Mouse (Mus musculus): Measurements from ENCODE around the gene Cd3d. TPM values are rescaled to one million over a fixed set of nuclear protein-coding genes. Genes with fewer than 3 reads are reported as not detected.

The Cd3d gene
- polyA plus RNA-seq, 1 experiment from 2014 or later, result not detected

DNA sequence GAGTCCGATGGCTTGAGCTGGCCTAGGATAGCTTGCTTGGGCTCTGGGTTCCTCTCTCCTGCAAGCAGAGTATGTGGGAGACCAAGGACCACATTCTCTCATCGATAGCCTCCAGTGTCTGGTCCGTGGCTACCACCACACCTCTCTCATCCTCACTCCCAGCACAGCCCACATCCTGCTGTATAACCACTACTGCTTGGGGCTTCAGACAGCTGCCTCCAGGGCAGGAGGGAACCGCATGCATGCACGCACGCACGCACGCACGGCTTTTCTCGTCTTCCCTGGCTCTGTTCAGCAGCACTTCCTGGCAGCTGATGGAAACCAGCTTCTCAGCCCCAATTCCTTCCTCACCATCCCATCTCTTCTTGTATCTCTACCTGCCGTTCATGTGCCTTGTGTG lies 16.6 kb downstream of the Cd3d start:
- H3K4me3 ChIP-seq (ENCODE audit: low read depth, low read length), result no peak overlapping the region
- no peak overlapping the region for H3K27ac ChIP-seq (ENCODE audit: low read depth, low read length)
- H3K9me3 ChIP-seq (ENCODE audit: control insufficient read depth, low read length), result no peaks in the 10 kb centered on the region
- 81% methylated on average over 11 of the region's 11 CpGs for WGBS
- H3K9ac ChIP-seq (ENCODE audit: low read depth, low read length), result no peak overlapping the region
- H3K4me1 ChIP-seq (replicated peaks; ENCODE audit: control insufficient read depth, insufficient read depth, low read length), result no peaks in the 10 kb centered on the region
- no peaks in the 10 kb centered on the region for H3K36me3 ChIP-seq (ENCODE audit: control insufficient read depth, insufficient read depth, low read length)
- no peak overlapping the region for H3K4me2 ChIP-seq (replicated peaks; ENCODE audit: low read depth, low read length)
- ATAC-seq (ENCODE audit: low FRiP score) (no peak), DNase-seq (ENCODE audit: low spot score) (no peak)
- H3K27me3 ChIP-seq (ENCODE audit: control insufficient read depth, insufficient read depth, low read length), result no peaks in the 10 kb centered on the region

- DNase-seq (ENCODE audit: low spot score), result no peak
- no peaks in the 10 kb centered on the region for H3K36me3 ChIP-seq (ENCODE audit: control insufficient read depth, insufficient read depth, low read length)
- no peaks in the 10 kb centered on the region for H3K27me3 ChIP-seq (ENCODE audit: control insufficient read depth, insufficient read depth, low read length)
- no peak for ATAC-seq (ENCODE audit: low FRiP score)
- no peak overlapping the region for H3K9ac ChIP-seq (ENCODE audit: low read depth, low read length)
- H3K4me2 ChIP-seq (replicated peaks; ENCODE audit: low read depth, low read length), result no peak overlapping the region
- no peaks in the 10 kb centered on the region for H3K4me1 ChIP-seq (replicated peaks; ENCODE audit: control insufficient read depth, insufficient read depth, low read length)
- 66% methylated on average over 6 of the region's 6 CpGs for WGBS
- H3K9me3 ChIP-seq (ENCODE audit: control insufficient read depth, low read length), result no peaks in the 10 kb centered on the region
- H3K27ac ChIP-seq (ENCODE audit: low read depth, low read length), result no peak overlapping the region
- no peak overlapping the region for H3K4me3 ChIP-seq (ENCODE audit: low read depth, low read length)
These were observed 17.6 kb downstream of the Cd3d start for GRCm38 (mm10) chr9:44999171-44999570.

DNA sequence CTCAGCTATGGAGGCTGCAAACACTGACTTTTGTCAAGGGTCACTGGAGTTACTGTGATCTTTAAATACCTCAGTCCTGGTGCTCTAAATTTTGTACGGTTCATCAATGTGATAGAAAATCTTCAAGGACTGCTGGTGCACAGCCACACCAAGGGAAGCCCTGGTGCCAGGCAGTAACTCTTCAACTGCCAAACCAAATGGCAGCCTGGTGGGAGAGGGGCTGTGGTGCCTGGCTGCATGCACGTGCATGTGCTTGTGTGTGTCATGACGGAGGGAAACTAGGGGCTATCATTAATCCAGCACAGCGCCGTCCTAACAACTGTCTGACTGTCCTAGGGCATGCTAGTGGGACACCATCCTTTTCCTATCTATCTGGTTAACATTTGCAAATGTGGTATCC lies 18.2 kb downstream of the Cd3d start:
- Histone ChIP-seq H3K4me2 (replicated peaks; ENCODE audit: low read depth, low read length) (no peak overlapping the region), H3K27me3 (ENCODE audit: control insufficient read depth, insufficient read depth, low read length) (no peaks in the 10 kb centered on the region), H3K27ac (ENCODE audit: low read depth, low read length) (no peak overlapping the region), H3K9ac (ENCODE audit: low read depth, low read length) (no peak overlapping the region), H3K36me3 (ENCODE audit: control insufficient read depth, insufficient read depth, low read length) (no peaks in the 10 kb centered on the region), H3K9me3 (ENCODE audit: control insufficient read depth, low read length) (no peaks in the 10 kb centered on the region), H3K4me3 (ENCODE audit: low read depth, low read length) (no peak overlapping the region), H3K4me1 (replicated peaks; ENCODE audit: control insufficient read depth, insufficient read depth, low read length) (no peaks in the 10 kb centered on the region)
- 75% methylated on average over 5 of the region's 5 CpGs for WGBS
- no peak for DNase-seq (ENCODE audit: low spot score)
- ATAC-seq (ENCODE audit: low FRiP score), result no peak

DNA sequence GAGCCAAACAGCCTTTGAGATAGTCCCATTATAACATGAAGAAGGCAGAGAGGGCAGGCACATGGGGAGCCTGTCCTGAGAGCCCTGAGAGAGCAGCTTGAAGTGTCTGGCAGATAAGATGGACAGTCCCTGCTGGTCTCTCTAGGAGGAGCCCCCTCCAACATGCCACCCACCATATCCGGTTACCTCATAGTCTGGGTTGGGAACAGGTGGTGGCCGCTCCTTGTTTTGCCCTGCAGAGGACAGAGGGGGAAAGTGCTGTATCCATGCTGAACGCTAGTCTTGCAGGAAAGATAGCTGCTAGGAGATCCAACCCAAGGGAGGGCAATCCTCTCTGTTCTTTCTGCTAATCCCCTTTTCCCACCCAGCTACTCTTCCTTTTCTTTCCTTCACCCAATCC lies 18.7 kb downstream of the Cd3d start:
- H3K27ac ChIP-seq (ENCODE audit: low read depth, low read length), result no peak overlapping the region
- 76% methylated on average over 3 of the region's 3 CpGs for WGBS
- ATAC-seq (ENCODE audit: low FRiP score), result no peak
- H3K36me3 ChIP-seq (ENCODE audit: control insufficient read depth, insufficient read depth, low read length), result no peaks in the 10 kb centered on the region
- no peaks in the 10 kb centered on the region for H3K27me3 ChIP-seq (ENCODE audit: control insufficient read depth, insufficient read depth, low read length)
- no peak overlapping the region for H3K9ac ChIP-seq (ENCODE audit: low read depth, low read length)
- H3K4me3 ChIP-seq (ENCODE audit: low read depth, low read length), result no peak overlapping the region
- no peak overlapping the region for H3K4me2 ChIP-seq (replicated peaks; ENCODE audit: low read depth, low read length)
- no peaks in the 10 kb centered on the region for H3K9me3 ChIP-seq (ENCODE audit: control insufficient read depth, low read length)
- DNase-seq (ENCODE audit: low spot score), result no peak
- no peaks in the 10 kb centered on the region for H3K4me1 ChIP-seq (replicated peaks; ENCODE audit: control insufficient read depth, insufficient read depth, low read length)

- DNase-seq (ENCODE audit: low spot score) (no peak), ATAC-seq (ENCODE audit: low FRiP score) (no peak)
- no peaks in the 10 kb centered on the region for H3K36me3 ChIP-seq (ENCODE audit: control insufficient read depth, insufficient read depth, low read length)
- no peaks in the 10 kb centered on the region for H3K9me3 ChIP-seq (ENCODE audit: control insufficient read depth, low read length)
- no peak overlapping the region for H3K4me3 ChIP-seq (ENCODE audit: low read depth, low read length)
- H3K9ac ChIP-seq (ENCODE audit: low read depth, low read length), result no peak overlapping the region
- WGBS, result 76% methylated on average over 12 of the region's 12 CpGs
- no peak overlapping the region for H3K4me2 ChIP-seq (replicated peaks; ENCODE audit: low read depth, low read length)
- no peaks in the 10 kb centered on the region for H3K4me1 ChIP-seq (replicated peaks; ENCODE audit: control insufficient read depth, insufficient read depth, low read length)
- no peak overlapping the region for H3K27ac ChIP-seq (ENCODE audit: low read depth, low read length)
- no peaks in the 10 kb centered on the region for H3K27me3 ChIP-seq (ENCODE audit: control insufficient read depth, insufficient read depth, low read length)
These were observed 25.8 kb downstream of the Cd3d start for GRCm38 (mm10) chr9:45007404-45007803.

DNA sequence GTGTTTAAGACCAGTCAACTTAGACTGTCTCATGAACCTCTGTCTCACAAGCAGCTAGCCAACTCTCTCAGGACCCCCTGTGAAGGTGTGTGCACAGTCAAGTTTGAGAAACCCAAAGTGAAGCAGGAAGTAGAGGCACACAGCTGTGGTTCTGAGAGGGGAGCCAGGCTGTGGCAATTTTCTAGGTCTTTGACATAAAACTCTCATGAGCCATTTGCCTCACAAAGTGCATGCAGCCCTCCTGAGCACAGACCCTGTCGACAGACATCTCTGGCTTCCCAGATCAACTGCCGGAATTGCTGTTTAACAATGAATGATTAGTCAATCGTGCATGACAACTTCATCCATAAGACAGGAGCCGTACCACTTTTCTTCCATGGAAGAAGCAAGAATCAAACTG lies 26.8 kb downstream of the Cd3d start:
- Histone ChIP-seq H3K36me3 (ENCODE audit: control insufficient read depth, insufficient read depth, low read length) (no peaks in the 10 kb centered on the region), H3K4me2 (replicated peaks; ENCODE audit: low read depth, low read length) (no peak overlapping the region), H3K4me3 (ENCODE audit: low read depth, low read length) (no peak overlapping the region), H3K9ac (ENCODE audit: low read depth, low read length) (no peak overlapping the region), H3K27me3 (ENCODE audit: control insufficient read depth, insufficient read depth, low read length) (no peaks in the 10 kb centered on the region), H3K9me3 (ENCODE audit: control insufficient read depth, low read length) (no peaks in the 10 kb centered on the region), H3K4me1 (replicated peaks; ENCODE audit: control insufficient read depth, insufficient read depth, low read length) (no peaks in the 10 kb centered on the region), H3K27ac (ENCODE audit: low read depth, low read length) (no peak overlapping the region)
- no peak for ATAC-seq (ENCODE audit: low FRiP score)
- WGBS, result 71% methylated on average over 4 of the region's 4 CpGs
- no peak for DNase-seq (ENCODE audit: low spot score)

DNA sequence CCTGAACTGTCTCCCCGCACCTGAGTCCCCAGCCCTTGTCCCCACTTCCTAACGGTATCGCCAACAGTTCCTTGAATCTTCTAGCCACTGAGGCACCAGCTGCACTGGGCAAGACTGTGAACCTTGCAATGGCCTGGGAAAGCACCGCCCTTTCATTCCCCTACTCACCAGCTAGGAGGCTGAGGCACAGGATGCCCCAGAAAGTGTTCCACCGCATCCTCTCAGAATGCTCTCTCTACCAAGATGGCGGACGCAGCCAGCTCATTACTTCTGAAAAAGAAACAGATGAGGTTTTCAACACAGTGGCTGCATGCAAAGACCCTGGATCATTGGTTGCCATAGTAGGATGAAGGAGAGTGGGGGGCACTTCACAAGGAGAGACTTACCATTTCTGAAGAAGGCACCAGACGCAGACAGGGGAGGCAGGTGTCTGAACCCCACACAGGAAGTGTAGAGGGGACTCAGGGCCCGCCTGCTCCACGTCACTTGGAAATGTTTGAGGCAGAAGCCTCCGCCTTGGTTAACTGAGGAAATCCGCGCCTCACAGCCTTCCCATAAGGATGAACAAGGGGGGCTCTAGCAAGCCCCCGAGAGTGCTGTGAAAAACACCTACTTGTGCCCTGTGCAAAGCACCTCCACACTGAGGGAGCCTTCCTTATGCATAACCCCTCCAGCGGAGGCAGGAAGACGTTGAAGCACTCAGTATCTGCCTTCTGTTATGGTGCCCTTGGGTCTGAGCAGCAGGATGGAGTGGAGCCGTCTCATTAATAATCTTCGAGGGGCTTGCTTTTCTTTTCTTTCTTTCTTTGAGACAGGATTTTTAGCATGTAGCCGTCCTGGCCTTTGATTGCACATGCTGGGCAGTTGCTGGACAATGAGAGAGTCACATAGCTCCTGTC lies 27.8 kb downstream of the Cd3d start, which contains the start of gene Cd3e:
Gene Cd3e, minus strand, starts transcription at position 448 of the 899 bp plus-strand sequence.
- ATAC-seq (ENCODE audit: low FRiP score) (no peak), DNase-seq (ENCODE audit: low spot score) (no peak)
- Histone ChIP-seq H3K27ac (ENCODE audit: low read depth, low read length) (no peak within 1 kb of the TSS), H3K36me3 (ENCODE audit: control insufficient read depth, insufficient read depth, low read length) (no peaks in the 10 kb centered on the region), H3K9ac (ENCODE audit: low read depth, low read length) (no peak within 1 kb of the TSS), H3K4me2 (replicated peaks; ENCODE audit: low read depth, low read length) (no peak within 1 kb of the TSS), H3K27me3 (ENCODE audit: control insufficient read depth, insufficient read depth, low read length) (no peaks in the 10 kb centered on the region), H3K4me1 (replicated peaks; ENCODE audit: control insufficient read depth, insufficient read depth, low read length) (no peaks in the 10 kb centered on the region), H3K4me3 (ENCODE audit: low read depth, low read length) (no peak within 1 kb of the TSS), H3K9me3 (ENCODE audit: control insufficient read depth, low read length) (no peaks in the 10 kb centered on the region)
- WGBS, result 84% methylated on average over 19 of the region's 19 CpGs

GRCm38 (mm10) chr9:45010461-45010860 lies 28.9 kb downstream of the Cd3d start:
- Histone ChIP-seq H3K9ac (ENCODE audit: low read depth, low read length) (no peak overlapping the region), H3K36me3 (ENCODE audit: control insufficient read depth, insufficient read depth, low read length) (no peaks in the 10 kb centered on the region), H3K4me1 (replicated peaks; ENCODE audit: control insufficient read depth, insufficient read depth, low read length) (no peaks in the 10 kb centered on the region), H3K4me3 (ENCODE audit: low read depth, low read length) (no peak overlapping the region), H3K9me3 (ENCODE audit: control insufficient read depth, low read length) (no peaks in the 10 kb centered on the region), H3K27me3 (ENCODE audit: control insufficient read depth, insufficient read depth, low read length) (no peaks in the 10 kb centered on the region), H3K4me2 (replicated peaks; ENCODE audit: low read depth, low read length) (no peak overlapping the region), H3K27ac (ENCODE audit: low read depth, low read length) (no peak overlapping the region)
- 80% methylated on average over 4 of the region's 4 CpGs for WGBS
- DNase-seq (ENCODE audit: low spot score), result peak; percentile 8
- no peak for ATAC-seq (ENCODE audit: low FRiP score)

GRCm38 (mm10) chr9:45011291-45011690 lies 29.7 kb downstream of the Cd3d start:
- H3K4me2 ChIP-seq (replicated peaks; ENCODE audit: low read depth, low read length), result no peak overlapping the region
- no peak overlapping the region for H3K27ac ChIP-seq (ENCODE audit: low read depth, low read length)
- H3K9me3 ChIP-seq (ENCODE audit: control insufficient read depth, low read length), result no peaks in the 10 kb centered on the region
- H3K36me3 ChIP-seq (ENCODE audit: control insufficient read depth, insufficient read depth, low read length), result no peaks in the 10 kb centered on the region
- ATAC-seq (ENCODE audit: low FRiP score) (no peak), DNase-seq (ENCODE audit: low spot score) (no peak)
- H3K27me3 ChIP-seq (ENCODE audit: control insufficient read depth, insufficient read depth, low read length), result no peaks in the 10 kb centered on the region
- H3K4me3 ChIP-seq (ENCODE audit: low read depth, low read length), result no peak overlapping the region
- WGBS, result 47% methylated on average over 6 of the region's 6 CpGs
- H3K4me1 ChIP-seq (replicated peaks; ENCODE audit: control insufficient read depth, insufficient read depth, low read length), result no peaks in the 10 kb centered on the region
- H3K9ac ChIP-seq (ENCODE audit: low read depth, low read length), result no peak overlapping the region

All from hindbrain, embryonic 11.5 days (tissue).